Mouse (Mus musculus): Measurements from ENCODE around the gene Gkn2.

Gkn2 gene

DNA sequence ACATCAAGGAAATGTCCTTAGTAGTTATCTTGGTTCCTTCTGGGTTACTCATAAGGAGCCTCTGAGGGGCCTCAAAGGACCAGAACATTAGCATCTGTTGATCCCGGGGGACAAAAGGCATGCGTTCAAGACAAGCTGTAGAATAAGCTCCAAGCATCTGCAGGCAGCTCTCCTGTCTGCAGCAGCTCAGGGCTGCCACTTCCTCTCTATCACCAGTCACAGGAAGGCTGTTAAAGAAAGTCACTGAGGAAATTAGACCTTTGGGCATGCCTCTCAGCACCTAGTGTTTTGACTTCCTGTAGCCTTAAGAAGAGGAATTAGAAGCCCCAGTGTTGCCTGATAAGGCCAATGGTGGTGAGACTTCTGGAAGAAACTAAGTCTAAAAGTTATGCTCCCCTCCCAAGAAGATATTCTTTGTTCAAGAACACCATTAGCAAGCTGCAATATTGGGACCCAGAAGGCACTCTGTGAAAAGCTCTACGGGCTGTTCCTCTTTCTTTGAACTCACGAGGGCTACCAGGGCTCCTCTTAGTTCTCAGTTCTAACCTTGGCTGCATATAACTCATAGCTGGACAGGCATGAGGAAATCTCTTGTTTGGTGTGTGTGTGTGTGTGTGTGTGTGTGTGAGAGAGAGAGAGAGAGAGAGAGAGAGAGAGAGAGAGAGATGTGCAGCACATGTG lies 26.9 kb downstream of the Gkn2 start:
- peak; percentile 60 for DNase-seq

DNA sequence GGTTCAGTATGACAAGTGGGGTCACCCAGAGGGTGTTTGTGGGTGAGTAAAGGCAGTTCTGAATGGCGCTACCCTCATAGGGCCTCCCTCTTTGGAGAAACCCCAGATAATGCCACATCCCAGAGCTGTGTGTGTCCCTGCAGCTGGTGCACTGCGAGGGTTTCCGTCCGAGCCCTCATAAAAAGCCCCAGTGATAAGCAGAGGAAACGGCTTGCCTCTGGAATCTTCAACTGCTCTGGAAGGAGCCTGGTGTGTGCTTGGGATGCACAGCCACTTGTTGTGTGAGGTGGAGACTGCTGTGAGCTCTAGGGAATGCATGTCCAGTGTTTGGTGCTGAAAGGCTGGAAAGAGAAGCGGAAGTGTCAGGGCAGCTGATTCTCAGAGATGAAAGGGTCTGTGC lies 28.3 kb downstream of the Gkn2 start:
- no peak for DNase-seq

DNA sequence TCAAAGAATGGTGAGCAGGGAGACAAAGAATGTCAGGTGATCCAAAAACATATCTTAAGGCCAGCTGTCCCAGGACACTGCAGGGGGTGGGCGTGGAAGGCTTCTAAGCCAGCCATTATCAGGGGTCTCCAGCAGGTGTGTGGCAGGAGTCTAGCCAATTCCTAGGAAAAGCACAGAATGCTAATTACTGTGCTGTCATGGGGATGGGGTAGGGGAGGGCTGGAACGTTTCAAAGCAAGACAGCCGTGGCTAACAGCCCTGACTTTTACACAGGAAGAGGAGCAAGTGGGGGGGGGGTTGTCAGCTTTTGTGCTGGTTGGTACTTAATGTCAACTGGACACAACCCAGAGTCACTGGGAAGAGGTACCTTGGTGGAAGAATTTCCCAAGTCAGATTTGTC lies 38.9 kb downstream of the Gkn2 start:
- DNase-seq, result no peak

DNA sequence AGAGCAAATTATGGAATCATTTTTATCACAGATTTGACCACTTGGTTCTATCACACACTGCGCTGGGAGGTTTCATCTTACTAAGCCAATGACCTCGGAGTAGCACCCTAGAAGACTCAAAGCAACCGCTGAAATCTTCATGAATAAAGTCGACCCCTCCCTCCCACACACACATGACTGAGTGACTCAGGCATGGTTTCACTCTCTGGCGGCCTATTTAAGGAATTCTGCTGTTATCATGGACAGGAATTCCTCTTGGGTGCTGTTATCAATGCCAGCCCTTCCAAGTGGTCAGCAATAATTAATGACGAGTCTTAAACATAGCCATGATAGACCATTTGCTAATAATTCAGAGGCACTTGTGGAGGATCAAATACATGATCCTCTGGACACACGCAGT lies 49.1 kb downstream of the Gkn2 start:
- DNase-seq, result no peak

DNA sequence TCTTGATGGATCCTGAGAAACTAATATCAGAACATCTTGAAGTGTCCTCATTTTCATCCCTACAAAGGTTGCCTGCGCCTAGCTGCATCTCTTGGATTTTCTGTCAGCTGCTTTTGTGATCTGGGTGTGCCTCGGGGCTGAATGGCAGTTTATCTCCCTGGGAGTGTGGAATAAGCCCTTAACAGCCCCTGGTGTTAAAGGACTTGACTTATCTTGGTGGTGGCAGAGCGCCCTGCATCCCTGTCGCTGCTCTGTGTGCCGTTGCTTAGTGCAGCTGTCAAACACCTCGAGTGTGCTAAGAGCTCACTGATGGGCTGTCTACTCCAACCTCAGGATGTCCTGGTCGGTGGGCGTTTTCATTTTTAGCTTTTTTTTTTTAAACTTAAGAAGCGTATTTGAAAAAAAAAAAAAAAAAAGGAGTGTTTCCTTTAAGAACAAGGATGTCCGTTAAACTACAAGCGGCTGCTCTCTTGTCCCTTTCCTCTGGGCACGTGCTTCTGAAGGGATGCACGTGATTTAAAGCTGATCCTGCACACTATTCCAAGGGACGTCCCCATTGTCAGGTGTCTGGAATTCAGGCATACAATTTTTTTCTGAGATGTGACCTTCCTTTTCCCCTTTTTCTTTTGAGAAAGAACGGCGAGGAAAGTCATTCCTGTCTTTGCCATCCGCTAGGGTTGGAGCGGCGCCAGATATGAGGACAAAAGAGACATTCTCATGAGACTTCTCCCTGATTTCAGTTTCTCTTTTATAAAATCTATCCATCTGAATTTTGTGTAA lies 51.1 kb downstream of the Gkn2 start:
- no peak for DNase-seq

DNA sequence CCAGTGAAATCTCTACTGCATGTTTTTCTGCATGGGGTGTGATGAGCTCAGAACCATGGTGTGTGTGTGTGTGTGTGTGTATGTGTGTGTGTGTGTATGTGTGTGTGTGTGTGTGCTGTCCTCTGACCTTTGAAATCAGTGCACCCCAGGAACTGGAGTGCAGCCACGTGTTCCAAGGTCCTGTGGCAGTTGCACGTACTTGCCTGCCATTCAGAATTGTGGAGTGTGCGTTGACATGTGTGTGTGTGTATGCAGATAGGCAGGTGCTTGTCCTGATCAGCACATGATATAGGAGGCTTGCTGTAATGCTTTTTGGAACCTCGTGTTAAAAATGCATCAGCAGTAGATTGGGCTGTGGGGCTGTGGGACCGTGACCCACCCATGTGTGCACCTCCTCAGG lies 53.8 kb downstream of the Gkn2 start:
- DNase-seq, result no peak

DNA sequence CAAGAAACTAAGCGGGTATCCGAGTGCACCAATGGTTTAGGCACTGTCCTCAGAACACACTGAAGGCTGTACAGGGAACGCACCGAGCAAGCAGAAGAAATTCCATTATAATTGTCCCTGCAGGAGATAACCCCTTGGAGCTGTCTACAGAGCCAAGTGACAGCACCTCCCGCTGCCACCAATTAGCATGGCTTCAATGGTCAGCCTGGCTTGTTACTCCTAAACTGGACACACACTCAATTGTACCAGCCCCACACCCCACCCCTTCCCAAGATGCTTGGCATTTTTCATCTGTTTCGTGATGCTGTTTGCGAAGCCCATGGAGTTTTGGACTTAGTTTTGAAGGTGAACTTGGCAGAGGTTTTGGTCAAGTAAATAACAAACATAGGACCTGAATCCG lies 54.5 kb downstream of the Gkn2 start:
- DNase-seq, result no peak

DNA sequence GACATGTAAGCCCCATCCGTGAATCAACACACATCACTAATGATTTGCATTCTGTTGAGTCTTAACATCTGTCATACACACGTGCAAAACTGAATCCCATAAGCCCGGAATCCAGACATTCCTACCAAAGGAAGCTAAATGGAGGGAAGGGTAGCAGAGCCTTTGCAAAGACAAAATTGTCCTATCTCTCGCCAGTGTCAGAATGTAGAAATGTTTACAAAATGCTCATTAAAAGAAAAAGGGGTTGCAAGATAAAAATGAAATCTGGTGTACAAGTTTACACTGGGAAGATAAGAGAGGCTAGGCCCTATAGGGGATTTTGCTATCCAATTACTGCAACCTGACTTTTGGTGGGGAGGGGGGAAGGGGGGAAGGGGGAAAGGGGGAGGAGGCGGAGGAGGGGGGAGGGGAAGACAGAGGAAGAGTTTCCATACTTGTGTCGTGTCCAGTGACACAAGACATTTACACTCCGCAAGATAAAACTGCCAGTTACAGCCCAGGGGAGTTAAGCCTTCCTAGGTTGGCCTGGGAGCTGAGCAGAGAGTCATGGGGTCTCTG lies 55.4 kb downstream of the Gkn2 start, which contains the start of gene Bmp10:
TSS of gene Bmp10 (plus strand) at position 508 of the 558 bp plus-strand sequence.
- DNase-seq, result no peak

All from thymus, postnatal 25 days (tissue).